Mouse (Mus musculus) Patski (cell line): ENCODE data around the gene Ifna13. TPM values are rescaled to one million over a fixed set of nuclear protein-coding genes. Genes with fewer than 3 reads are reported as not detected.

Source experiments
- ATAC-seq: fragments of 100-300 bp; one replicate; pipeline ENCODE4 v1.8.0; 2021
- CTCF ChIA-PET: fragments of 350-600 bp; sonication (Branson Sonifier 250); formaldehyde crosslinking; loops from one replicate; lab custom pipeline; 2022; ENCODE audit warnings: inconsistent platforms; lab: Charles Lee
- POLR2A ChIA-PET: fragments of 350-600 bp; sonication (Branson Sonifier 250); formaldehyde crosslinking; loops from one replicate; lab custom pipeline; 2022; ENCODE audit warnings: antibody characterized with exemption, inconsistent platforms; lab: Charles Lee
- DNase-seq: peaks from one replicate; pipeline ENCODE4 v3.0.0-alpha.2; 2011; ENCODE audit warnings: low read depth, low spot score
- H3K27me3 ChIP-seq: fragments of 371-371 bp; one replicate; pipeline ENCODE4 v1.5.1; 2021
- CTCF ChIP-seq: fragments of 100-300 bp; IDR thresholded peaks from one replicate; pipeline ENCODE4 v1.5.1; 2021
- in situ Hi-C: fragments of 300-500 bp; cut with MboI; formaldehyde crosslinking; loops from 3 replicates; pipeline ENCODE4 v1.11.1; 2018; ENCODE audit warnings: low pct_unique_long_range_greater_than_20kb, mixed read lengths
- polyA plus RNA-seq: library from polyadenylated mRNA; unstranded; gene quantifications from one replicate; pipeline ENCODE4 v1.2.3, GENCODE M21; 2021

Gene Ifna13
- polyA plus RNA-seq, 1 experiment from 2014 or later: not detected

GRCm38 (mm10) chr4:88641077-88641831 lies 3.0 kb downstream of the Ifna13 start:
- TF ChIP-seq CTCF: peak; percentile 55
- ATAC-seq: peak; percentile 94
- DNase-seq: peak; percentile 100
- in situ Hi-C loops: no loop called here
- ChIA-PET POLR2A (interaction anchor here (0.6 kb wide), 1 partner anchor 27 kb away, joined by 4 read pairs; no protein-coding TSS in a partner anchor), CTCF (interaction anchor here (0.6 to 1.8 kb wide), 6 partner anchors 9 to 116 kb away, joined by 3 to 12 read pairs (median 3); no protein-coding TSS in a partner anchor)
- no peaks in the 10 kb centered on the region for H3K27me3 ChIP-seq

- no peak for TF ChIP-seq CTCF
- ChIA-PET CTCF (interaction anchor here (0.6 to 1.8 kb wide), 6 partner anchors 10 to 117 kb away, joined by 3 to 12 read pairs (median 3); no protein-coding TSS in a partner anchor), POLR2A (interaction anchor here (0.6 kb wide), 1 partner anchor 26 kb away, joined by 4 read pairs; no protein-coding TSS in a partner anchor)
- in situ Hi-C loops: no loop called here
- ATAC-seq (no peak), DNase-seq (no peak)
- no peaks in the 10 kb centered on the region for H3K27me3 ChIP-seq
These were observed 3.6 kb downstream of the Ifna13 start for GRCm38 (mm10) chr4:88640704-88641076.

GRCm38 (mm10) chr4:88634311-88634710 lies 9.9 kb downstream of the Ifna13 start, which contains the start of gene C87499:
C87499 (minus strand) TSS chr4:88634411.
- DNase-seq (no peak), ATAC-seq (no peak)
- in situ Hi-C loops: loop anchor here (10.0 kb wide), 1 partner anchor 80 kb away; the partner anchor contains the start of gene Ifna15
- POLR2A ChIA-PET: no interaction called here
- H3K27me3 ChIP-seq: no peaks in the 10 kb centered on the region
- CTCF ChIA-PET: no interaction called here
- TF ChIP-seq CTCF: no peak

GRCm38 (mm10) chr4:88603276-88603675 lies 41.0 kb downstream of the Ifna13 start, which contains the start of gene Ifna12:
Ifna12 (minus strand) TSS chr4:88603376.
- CTCF ChIA-PET: interaction anchor here (0.6 kb wide), 1 partner anchor 228 kb away, joined by 3 read pairs; no protein-coding TSS in a partner anchor
- in situ Hi-C loops: no loop called here
- H3K27me3 ChIP-seq: peaks cover 7% of the 10 kb centered on the region
- no peak for ATAC-seq
- POLR2A ChIA-PET: no interaction called here
- TF ChIP-seq CTCF: no peak
- no peak for DNase-seq

Other genes starting within 250 kb of the Ifna13 start
- 22.9 TPM for gene Hacd4, start 205.5 kb downstream of the Ifna13 start, polyA plus RNA-seq
- not detected for gene Ifnb1, start 121.7 kb downstream of the Ifna13 start, polyA plus RNA-seq
- gene Ifna15, start 86.2 kb downstream of the Ifna13 start, polyA plus RNA-seq: not detected
- not detected for gene Ifna14, start 72.7 kb downstream of the Ifna13 start, polyA plus RNA-seq
- gene Ifna9, start 52.1 kb downstream of the Ifna13 start, polyA plus RNA-seq: not detected
- gene Ifna12, start 41.1 kb downstream of the Ifna13 start, polyA plus RNA-seq: not detected
- not detected for gene C87499, start 10.0 kb downstream of the Ifna13 start, polyA plus RNA-seq
- gene Ifna16, start 32.5 kb upstream of the Ifna13 start, polyA plus RNA-seq: not detected
- not detected for gene Ifna2, start 39.5 kb upstream of the Ifna13 start, polyA plus RNA-seq
- not detected for gene Ifnab, start 46.9 kb upstream of the Ifna13 start, polyA plus RNA-seq
- 1.3 TPM for gene Gm26566, start 77.3 kb upstream of the Ifna13 start, polyA plus RNA-seq
- gene Klhl9, start 78.0 kb upstream of the Ifna13 start, polyA plus RNA-seq: 18.2 TPM
- gene Gm13271, start 110.4 kb upstream of the Ifna13 start, polyA plus RNA-seq: not detected
- not detected for gene Gm13283, start 115.7 kb upstream of the Ifna13 start, polyA plus RNA-seq
- gene Gm13290, start 129.4 kb upstream of the Ifna13 start, polyA plus RNA-seq: 2.7 TPM
- gene Gm13289, start 132.5 kb upstream of the Ifna13 start, polyA plus RNA-seq: not detected
- gene Gm13272, start 135.4 kb upstream of the Ifna13 start, polyA plus RNA-seq: not detected
- gene Ifnz, start 137.7 kb upstream of the Ifna13 start, polyA plus RNA-seq: not detected
- gene Gm13276, start 141.2 kb upstream of the Ifna13 start, polyA plus RNA-seq: 2.4 TPM
- gene Gm13277, start 144.2 kb upstream of the Ifna13 start, polyA plus RNA-seq: not detected
- not detected for gene Gm13278, start 147.1 kb upstream of the Ifna13 start, polyA plus RNA-seq
- gene Gm13275, start 150.0 kb upstream of the Ifna13 start, polyA plus RNA-seq: not detected
- gene Gm13279, start 152.9 kb upstream of the Ifna13 start, polyA plus RNA-seq: not detected
- 1.1 TPM for gene Gm13285, start 155.2 kb upstream of the Ifna13 start, polyA plus RNA-seq
- 2.1 TPM for gene Gm13287, start 158.8 kb upstream of the Ifna13 start, polyA plus RNA-seq
- 0.22 TPM for gene Gm13288, start 161.1 kb upstream of the Ifna13 start, polyA plus RNA-seq
- gene Ifna7, start 171.8 kb upstream of the Ifna13 start, polyA plus RNA-seq: not detected
- not detected for gene Ifna11, start 175.5 kb upstream of the Ifna13 start, polyA plus RNA-seq
- gene Ifna6, start 183.0 kb upstream of the Ifna13 start, polyA plus RNA-seq: not detected
- gene Ifna5, start 191.1 kb upstream of the Ifna13 start, polyA plus RNA-seq: not detected
- gene Ifna4, start 197.4 kb upstream of the Ifna13 start, polyA plus RNA-seq: not detected
- not detected for gene Ifna1, start 205.6 kb upstream of the Ifna13 start, polyA plus RNA-seq
- gene Ifne, start 235.7 kb upstream of the Ifna13 start, polyA plus RNA-seq: 0.15 TPM